Mouse (Mus musculus): Measurements from ENCODE around the gene Slc44a5.

Gene Slc44a5

DNA sequence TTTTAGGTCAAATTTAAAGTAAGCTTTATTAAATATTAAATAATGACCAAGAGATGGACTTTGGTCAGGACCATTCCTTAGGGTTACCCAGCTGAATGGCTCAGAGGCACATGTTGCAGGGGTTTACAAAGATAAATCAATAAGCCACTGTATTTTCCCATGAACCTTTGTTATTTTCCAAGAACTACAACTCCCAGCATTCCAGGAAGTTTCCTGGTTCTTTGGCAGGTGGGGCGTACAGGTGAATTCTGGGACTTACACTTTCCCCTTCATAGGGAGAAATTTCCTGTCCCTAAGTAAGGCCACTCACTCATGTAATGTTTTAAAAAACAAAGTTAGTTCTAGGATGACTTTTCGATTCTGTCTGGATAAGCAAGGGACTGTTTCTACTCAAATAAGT lies 235.2 kb downstream of the Slc44a5 start:
- no peak for TF ChIP-seq GATA4 (IDR thresholded peaks at IDR 0.05; ENCODE audit: insufficient replicate concordance, low read length)

DNA sequence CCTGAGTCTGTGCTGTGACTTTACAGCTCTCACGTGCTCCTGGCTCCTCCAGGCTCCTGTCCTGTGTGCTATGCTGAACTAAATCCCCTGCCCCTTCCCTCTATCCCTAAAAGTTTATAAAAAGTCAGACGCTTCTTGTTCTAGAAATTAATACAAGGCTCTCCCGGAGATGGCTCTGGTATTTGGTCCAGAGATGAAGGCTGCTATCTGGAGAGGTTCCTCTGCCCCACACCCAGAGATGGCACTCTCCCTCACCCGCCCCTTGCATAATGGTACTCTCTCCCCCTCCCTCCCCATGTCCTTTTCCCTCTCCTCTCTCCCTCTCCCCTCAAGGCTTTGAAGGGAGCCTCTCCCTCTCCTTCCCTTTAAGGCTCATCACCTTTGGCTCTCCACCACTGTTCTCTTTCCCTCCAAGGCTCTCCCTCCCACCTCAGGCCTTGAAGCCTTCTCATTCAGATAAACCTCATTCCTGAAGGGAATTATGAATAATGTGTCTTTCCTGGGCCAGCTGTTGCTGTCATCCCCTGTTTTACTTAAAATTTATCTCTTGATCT lies 236.0 kb downstream of the Slc44a5 start:
- no peak for TF ChIP-seq GATA4 (IDR thresholded peaks at IDR 0.05; ENCODE audit: insufficient replicate concordance, low read length)

DNA sequence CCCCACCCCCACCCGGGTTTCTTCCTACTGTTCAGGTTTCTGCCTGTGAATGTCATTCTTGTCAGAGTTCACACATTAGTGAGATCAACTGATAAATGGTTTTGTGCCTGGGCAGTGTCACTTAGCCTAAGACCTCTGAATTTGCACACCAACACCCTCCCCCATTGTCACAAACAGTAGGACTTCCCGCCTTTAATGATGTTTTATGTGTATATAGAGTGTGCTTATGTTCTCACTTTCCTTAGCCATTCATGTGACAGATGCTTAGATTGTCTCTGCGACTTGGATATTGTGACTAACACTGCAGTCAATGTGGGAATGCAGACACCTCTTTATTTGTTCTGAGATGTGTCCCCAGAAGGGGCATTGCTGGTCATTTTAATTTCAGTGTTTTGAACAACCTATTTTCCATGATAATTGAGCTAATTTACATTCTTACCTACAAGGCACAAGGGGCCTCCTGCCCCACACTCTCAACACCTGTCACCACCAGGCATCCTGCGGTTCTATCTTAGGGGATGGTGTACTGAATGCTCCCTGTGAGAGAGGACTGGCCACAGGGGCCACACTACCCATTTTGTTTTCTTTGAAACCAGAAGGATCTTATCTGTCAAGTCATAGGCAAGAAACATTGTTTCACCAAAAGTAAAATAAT lies 236.7 kb downstream of the Slc44a5 start:
- no peak for TF ChIP-seq GATA4 (IDR thresholded peaks at IDR 0.05; ENCODE audit: insufficient replicate concordance, low read length)

DNA sequence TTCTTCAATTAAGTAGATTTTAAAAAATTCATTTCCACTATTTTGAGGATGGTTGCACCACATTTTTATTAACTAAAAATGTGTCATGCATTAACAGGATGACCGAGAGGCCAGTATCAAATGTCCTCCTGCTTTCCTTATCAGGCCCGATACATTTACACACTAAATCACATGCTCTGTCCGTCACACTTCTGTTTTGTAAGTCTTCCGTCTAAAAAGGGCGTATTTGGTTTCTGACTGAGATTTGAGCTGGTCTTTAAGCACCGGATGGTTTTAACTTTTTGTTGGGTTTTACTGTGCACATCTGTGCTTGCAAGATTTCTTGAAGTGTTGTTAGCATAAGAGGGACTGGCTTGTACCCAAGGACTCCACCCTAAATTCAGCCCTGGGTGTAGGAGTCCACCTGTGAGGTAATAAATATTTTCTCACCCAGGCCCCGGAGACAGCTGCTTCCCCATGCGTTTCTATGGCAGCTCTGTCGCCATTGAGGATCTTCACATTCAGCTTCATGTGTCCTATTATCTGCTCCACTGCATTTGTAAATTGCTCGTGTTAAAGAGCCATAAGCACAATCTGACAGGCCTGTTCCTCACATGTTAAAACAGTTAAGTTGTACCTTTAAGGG lies 237.3 kb downstream of the Slc44a5 start:
- no peak for TF ChIP-seq GATA4 (IDR thresholded peaks at IDR 0.05; ENCODE audit: insufficient replicate concordance, low read length)

DNA sequence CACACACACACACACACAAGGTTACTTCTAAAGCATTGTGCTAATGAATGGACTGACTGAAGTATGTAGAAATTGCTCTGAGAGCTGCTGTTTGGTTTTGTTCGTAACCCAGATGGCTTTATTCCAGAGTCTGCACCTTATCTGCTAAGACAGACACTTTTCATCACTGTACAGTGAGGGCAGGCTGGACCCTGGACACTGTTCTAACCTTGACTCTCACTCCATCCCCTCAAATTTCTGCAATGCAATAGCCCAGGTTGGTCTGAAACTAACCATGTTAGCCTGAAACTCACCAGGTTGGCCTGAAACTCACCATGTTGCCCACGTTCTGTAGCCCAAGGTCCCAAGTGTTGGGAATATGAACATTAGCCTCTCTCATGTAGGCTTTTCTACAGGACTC lies 239.3 kb downstream of the Slc44a5 start:
- no peak for TF ChIP-seq GATA4 (IDR thresholded peaks at IDR 0.05; ENCODE audit: insufficient replicate concordance, low read length)

DNA sequence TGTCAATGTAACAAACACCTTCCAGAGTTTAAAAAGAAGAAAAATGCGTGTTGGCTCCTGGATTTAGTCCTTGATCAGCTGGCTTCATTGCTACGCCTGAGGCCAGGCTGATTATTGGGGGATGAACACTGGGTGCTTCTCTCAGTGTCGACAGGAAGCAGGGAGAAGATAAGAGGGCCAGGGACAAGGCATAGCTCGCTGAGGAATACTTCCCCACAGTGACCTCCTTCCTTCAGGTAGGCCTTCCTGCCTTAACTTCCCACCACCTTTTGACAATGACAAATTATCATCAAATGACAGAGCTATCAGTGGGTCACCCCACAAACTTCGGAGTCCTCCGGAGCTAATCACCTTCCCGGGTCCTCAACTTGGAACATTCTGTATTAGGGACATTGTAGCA lies 242.1 kb downstream of the Slc44a5 start:
- TF ChIP-seq GATA4 (IDR thresholded peaks at IDR 0.05; ENCODE audit: insufficient replicate concordance, low read length): no peak

DNA sequence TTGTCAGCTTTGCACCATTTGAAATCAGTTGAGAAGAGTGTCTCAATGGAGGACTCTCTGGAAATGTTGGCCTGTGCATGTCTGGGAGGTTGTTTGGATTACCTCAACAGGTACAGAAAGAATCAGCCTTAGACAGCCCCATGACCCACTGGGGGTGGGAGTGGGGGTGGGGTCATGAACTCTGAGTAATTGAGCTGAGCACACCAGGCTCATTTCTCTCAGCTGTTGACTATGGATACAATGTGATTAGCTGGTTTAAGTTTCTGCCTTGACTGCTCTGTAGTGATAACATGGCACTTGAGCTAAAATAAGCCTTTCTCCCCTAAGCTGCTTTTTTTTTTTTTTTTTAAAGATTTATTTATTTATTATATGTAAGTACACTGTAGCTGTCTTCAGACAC lies 242.5 kb downstream of the Slc44a5 start:
- TF ChIP-seq GATA4 (IDR thresholded peaks at IDR 0.05; ENCODE audit: insufficient replicate concordance, low read length): no peak

DNA sequence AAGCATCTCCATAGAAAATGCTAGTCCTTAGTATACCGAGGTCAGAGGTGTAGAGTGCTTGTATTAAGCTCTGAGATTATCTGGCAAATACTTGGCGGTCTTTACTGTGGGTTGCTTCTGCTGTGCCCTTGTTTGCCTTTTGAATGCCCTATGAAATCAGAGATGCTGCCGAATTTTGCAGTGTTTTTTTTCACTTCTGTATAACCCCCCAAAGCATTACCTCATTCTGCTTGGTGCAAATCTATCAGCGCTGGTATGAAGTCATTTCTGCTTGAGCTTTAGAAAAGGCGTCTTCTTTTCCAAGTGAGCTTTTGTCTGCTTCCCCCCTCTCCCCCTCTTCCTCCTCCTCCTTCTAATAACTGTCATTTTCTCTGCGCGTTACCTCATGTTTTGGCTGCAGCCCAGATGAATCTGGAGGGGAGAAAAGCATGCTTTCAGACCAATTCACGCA lies 248.9 kb downstream of the Slc44a5 start:
- TF ChIP-seq GATA4 (IDR thresholded peaks at IDR 0.05; ENCODE audit: insufficient replicate concordance, low read length): no peak

DNA sequence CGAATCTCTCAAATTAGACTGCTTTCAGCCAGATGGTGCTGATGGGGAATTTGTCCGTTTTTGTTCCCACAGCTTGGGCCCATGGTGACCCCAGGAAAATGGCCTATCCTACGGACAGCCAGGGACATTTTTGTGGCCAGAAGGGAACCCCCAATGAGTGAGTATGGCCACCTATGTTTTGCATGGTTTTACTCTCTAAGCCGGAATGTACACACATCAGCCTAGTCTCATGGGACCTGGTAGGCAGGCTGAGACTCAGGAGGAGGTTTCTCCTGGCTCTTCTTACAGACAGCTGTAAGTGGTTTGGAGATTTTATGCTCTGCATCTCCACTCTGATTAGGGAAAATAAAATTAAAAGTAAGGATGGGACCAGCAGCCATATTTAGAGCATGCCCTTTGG lies 249.5 kb downstream of the Slc44a5 start:
- no peak for TF ChIP-seq GATA4 (IDR thresholded peaks at IDR 0.05; ENCODE audit: insufficient replicate concordance, low read length)

DNA sequence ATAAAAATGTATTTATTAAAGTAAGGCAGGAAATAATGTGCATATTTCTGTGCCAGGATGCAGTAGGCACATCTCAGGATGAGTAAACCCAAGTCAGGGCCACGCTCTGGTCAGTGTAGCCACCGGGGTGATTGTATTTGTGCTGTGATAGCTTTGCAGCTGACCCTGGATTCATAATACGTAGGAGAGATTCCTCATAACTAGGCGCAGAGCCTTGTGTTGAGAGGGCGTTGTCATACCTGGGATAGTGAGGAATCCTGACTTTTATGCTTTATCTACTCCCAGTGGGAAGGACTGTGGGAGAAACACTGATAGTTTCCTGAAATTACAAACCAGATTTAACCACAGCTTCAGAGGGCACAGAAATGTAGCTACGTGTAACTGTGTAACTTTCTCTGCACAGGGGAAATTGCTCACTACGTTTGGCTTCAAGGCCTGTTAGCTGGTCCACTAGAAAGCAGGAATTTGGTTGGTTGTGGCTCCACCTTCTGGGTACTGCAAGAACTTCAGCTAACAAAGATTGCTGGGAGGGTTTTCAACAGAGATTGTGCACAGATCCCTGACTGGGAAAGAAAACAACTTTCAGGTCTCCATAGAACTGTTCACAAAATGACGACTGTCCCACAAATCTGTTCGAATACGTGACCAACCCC lies 253.0 kb downstream of the Slc44a5 start:
- no peak for TF ChIP-seq GATA4 (IDR thresholded peaks at IDR 0.05; ENCODE audit: insufficient replicate concordance, low read length)

DNA sequence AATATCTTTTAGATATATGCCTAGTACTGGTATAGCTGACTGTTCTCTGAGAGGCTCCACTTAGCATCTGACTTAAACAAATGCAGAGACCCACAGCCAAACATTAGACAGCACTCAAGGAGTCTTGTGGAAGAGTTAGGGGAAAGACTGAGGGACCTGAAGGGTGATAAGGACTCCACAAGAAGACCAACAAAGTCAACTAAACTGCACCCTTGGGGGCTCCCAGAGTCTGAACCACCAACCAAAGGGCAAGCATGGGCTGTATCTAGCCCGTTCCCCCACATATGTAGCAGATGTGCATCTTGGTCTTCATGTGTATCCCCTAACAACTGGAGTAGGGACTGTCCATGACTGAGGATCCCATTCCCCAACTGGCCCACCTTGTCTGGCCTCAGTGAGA lies 271.7 kb downstream of the Slc44a5 start:
- TF ChIP-seq GATA4 (IDR thresholded peaks at IDR 0.05; ENCODE audit: insufficient replicate concordance, low read length): no peak

DNA sequence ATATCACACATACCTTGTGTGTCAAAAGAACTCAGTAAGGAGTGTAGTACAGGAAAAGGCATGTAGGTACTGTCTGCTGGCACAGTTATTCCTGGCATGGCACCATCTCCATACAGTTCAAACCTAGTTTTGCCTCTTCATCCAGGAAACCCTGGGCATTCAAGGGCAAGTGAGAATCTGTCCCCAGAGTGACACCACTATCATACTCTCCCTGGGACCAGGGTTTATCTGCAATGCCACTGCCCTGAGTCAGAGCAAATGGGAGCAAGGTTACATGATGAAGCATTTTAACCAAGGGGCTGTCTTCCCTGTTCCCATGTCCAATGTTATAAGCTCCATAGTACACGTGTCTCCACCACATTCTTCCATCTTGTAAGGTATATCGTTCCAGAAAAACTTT lies 278.2 kb downstream of the Slc44a5 start:
- TF ChIP-seq GATA4 (IDR thresholded peaks at IDR 0.05; ENCODE audit: insufficient replicate concordance, low read length): no peak

DNA sequence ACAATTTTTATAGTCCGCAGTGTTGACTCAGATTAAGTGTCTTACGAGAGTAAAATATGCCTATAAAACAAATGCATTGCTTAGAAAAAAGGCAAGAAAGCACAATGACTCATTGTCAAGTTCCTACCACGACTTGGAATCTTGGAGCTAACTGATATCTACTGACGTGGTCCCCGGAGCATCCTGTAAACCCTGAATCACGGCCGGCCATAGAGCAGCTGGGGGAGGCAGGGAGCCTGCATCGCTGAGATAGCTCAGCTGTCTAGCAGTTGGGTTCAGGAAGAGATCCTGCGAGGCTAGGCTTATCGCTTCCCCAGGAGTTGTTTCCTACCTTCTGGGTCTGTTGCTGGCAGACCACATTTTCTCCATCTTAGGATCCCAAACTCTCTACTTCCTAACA lies 279.0 kb downstream of the Slc44a5 start:
- no peak for TF ChIP-seq GATA4 (IDR thresholded peaks at IDR 0.05; ENCODE audit: insufficient replicate concordance, low read length)

DNA sequence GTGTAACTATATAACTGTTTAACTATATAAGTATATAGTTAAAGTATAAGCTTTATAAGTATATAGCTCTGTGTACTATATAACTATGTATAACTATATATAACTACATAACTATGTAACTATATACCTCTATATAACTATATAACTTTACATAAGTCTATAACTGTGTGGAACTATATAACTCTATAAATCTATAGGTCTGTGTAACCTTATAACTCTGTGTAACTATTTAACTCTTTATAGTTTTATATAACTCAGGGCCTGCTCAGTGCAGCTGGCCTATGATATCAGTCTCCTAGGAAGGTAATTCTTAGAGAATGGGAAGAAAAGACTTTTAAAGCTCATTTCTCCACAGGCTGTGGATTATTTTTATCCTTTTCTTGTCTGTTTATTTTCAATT lies 284.1 kb downstream of the Slc44a5 start:
- TF ChIP-seq GATA4 (IDR thresholded peaks at IDR 0.05; ENCODE audit: insufficient replicate concordance, low read length): no peak

DNA sequence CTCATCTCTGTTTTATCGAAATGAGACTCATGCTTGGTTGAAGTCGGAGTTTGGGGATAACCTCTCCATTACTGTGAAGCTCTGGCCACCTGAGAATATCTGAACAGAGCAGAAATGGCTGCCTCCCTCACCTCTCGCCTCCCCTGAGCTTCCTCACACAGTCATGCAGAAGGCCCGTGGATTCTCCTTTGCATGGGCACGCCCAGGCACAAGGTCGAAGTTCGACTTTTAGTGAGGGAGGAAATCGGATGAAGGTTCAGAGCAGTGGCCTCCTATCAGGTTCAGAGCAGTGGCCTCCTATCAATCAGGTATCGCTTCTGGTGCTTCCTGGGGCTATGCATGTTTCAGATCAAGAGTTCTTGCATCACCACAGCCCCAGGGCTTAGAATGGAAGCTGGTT lies 295.1 kb downstream of the Slc44a5 start:
- no peak for TF ChIP-seq GATA4 (IDR thresholded peaks at IDR 0.05; ENCODE audit: insufficient replicate concordance, low read length)

DNA sequence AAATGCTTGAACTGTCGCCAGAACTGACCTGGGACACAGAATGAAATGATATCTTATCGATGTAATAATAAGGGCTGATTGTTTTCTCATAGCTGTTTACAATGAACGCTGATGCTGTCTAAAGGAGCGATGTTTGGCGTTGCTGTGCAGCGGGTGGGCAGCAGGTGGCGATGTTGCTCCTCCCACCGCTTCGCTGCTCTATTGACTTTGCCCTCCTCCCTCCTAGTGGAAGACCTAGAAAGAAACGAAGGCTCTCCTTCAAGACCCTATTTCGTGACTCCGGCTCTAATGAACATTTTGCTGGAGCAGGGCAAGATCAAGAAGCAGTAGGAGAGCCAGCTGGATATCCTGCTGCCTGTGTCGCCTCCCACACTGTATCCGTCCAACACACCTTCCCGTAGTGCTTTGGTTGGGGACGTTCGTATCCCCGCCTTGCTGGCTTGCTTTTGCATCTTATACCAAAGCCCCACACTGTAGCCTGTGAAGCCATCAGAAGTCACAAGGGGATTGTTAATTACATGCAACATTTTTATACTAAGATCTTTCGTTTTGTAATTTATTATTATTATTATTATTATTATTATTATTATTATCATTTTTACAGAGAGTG lies 296.6 kb downstream of the Slc44a5 start:
- TF ChIP-seq GATA4 (IDR thresholded peaks at IDR 0.05; ENCODE audit: insufficient replicate concordance, low read length): no peak
